9 mouse cellular contexts compared by ENCODE assay signal in the genomic region with DNA sequence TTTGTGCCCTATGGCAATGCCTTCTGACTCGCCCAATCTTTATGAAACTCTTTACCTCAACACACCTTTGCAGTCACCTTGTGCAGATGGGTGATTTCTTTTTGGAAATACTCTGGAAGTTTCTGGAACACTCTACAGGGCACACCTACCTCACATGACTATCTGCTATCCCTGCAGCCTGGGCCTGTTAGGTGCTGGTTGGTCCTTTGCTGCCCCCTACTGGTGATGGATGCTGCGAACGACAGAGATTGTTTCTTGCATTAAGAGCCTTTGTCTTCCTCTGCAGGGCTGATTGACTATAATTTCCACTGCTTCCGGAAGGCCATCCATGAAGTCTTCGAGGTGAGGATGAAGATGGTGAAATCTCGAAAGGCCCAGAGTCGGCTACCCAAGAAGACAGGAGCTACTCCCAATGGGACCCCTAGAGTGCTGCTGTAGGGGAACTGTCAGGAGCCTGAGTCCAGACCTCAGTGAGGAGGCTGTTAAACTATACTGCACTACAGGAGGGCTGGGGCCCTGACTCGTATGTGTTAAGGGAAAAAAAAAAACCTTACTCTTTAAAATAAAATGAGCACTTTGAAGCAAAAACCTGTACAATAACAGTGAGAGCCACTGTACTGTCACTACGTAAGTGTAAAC. TPM values are rescaled to one million over a fixed set of nuclear protein-coding genes. Genes with fewer than 3 reads are reported as not detected.
DNase-seq lines count a peak whose midpoint lies in the region; ATAC-seq and TF ChIP-seq lines count a peak whose summit lies in the region.
"Had no signal": no experiment of that assay in that cellular context is flagged by ENCODE, and none has a peak within 500 bp of the region (broad histone marks: within the 10 kb centered on the region; RNA-seq: fewer than 3 reads in every experiment).

No protein-coding gene starts in this region.

- no peak for TF ChIP-seq POLR2A in CH12.LX (IDR thresholded peaks at IDR 0.05; ENCODE audit: low read depth, low read length)

- H3K9me3 ChIP-seq in CH12.LX (replicated peaks; ENCODE audit: low read length) = no peaks in the 10 kb centered on the region
- H3K9me3 ChIP-seq in forebrain, embryonic 13.5 days (replicated peaks) = no peaks in the 10 kb centered on the region
- no peaks in the 10 kb centered on the region for H3K9me3 ChIP-seq in liver, postnatal 0 days (ENCODE audit: low read length)
- H3K9me3 ChIP-seq in neural tube, embryonic 15.5 days (replicated peaks) = no peaks in the 10 kb centered on the region

- no peaks in the 10 kb centered on the region for H3K27me3 ChIP-seq in CH12.LX (replicated peaks)
- H3K27me3 ChIP-seq in forebrain, embryonic 13.5 days = no peaks in the 10 kb centered on the region
- no peaks in the 10 kb centered on the region for H3K27me3 ChIP-seq in liver, postnatal 0 days (ENCODE audit: insufficient read depth, low read length)
- no peaks in the 10 kb centered on the region for H3K27me3 ChIP-seq in neural tube, embryonic 15.5 days (replicated peaks)

- peak; percentile 92 for TF ChIP-seq RAD21 in CH12.LX (IDR thresholded peaks at IDR 0.05; ENCODE audit: low read depth, low read length)

- peak; percentile 92 for ATAC-seq in forebrain, embryonic 13.5 days
- peak; percentile 68 for ATAC-seq in liver, postnatal 0 days
- ATAC-seq in neural tube, embryonic 15.5 days (ENCODE audit: low FRiP score) = peak; percentile 79; the same call in 1 of the 2 replicates

- peak; percentile 87 to 91 for TF ChIP-seq CTCF in CH12.LX (conservative IDR thresholded peaks at IDR 0.05 in 1 of 2, IDR thresholded peaks at IDR 0.05 in 1 of 2; ENCODE audit: low read depth in 2 of 2, low read length in 2 of 2)
- peak; percentile 99 for TF ChIP-seq CTCF in liver, postnatal 0 days (IDR thresholded peaks at IDR 0.05; ENCODE audit: low read depth)

- H3K4me3 ChIP-seq in CH12.LX (replicated peaks in 1 of 3; ENCODE audit: low read depth in 2 of 3, low read length in 2 of 3, poor library complexity in 1 of 3) = no peak overlapping the region
- no peak overlapping the region for H3K4me3 ChIP-seq in forebrain, embryonic 13.5 days
- no peak overlapping the region for H3K4me3 ChIP-seq in liver, postnatal 0 days (ENCODE audit: low read depth, low read length)
- H3K4me3 ChIP-seq in neural tube, embryonic 15.5 days (replicated peaks) = no peak overlapping the region
- H3K4me3 ChIP-seq: erythroblast, embryonic 14.5 days had no signal

- H3K4me1 ChIP-seq in CH12.LX (ENCODE audit: control insufficient read depth in 1 of 2, insufficient read depth in 2 of 2) = peaks cover 0 to 19% of the 10 kb centered on the region in 2 experiments; a peak in 2 of 4 replicates
- H3K4me1 ChIP-seq in forebrain, embryonic 13.5 days = no peaks in the 10 kb centered on the region
- H3K4me1 ChIP-seq in liver, postnatal 0 days (ENCODE audit: insufficient read depth) = no peaks in the 10 kb centered on the region
- no peaks in the 10 kb centered on the region for H3K4me1 ChIP-seq in neural tube, embryonic 15.5 days

- H3K4me2 ChIP-seq in CH12.LX (ENCODE audit: insufficient read depth, low read depth, poor library complexity, severe bottlenecking) = no peak overlapping the region
- H3K4me2 ChIP-seq in forebrain, embryonic 13.5 days = no peak overlapping the region
- no peak overlapping the region for H3K4me2 ChIP-seq in liver, postnatal 0 days (ENCODE audit: low read depth, low read length)
- H3K4me2 ChIP-seq in neural tube, embryonic 15.5 days = no peak overlapping the region

- DNase-seq in CH12.LX (ENCODE audit: extremely low read depth) = peak; percentile 87
- DNase-seq in c-Kit-positive CD71-positive TER-119-negative erythroid progenitor cells, embryonic 14.5 days (ENCODE audit: low read depth) = peak; percentile 80
- peak; percentile 64 for DNase-seq in heart, postnatal 25 days (ENCODE audit: low spot score)
- DNase-seq in large intestine, adult 2 months (ENCODE audit: low read depth, low spot score) = peak; percentile 73
- peak; percentile 90 for DNase-seq in liver, postnatal 0 days
- DNase-seq in testis, postnatal 10 days (ENCODE audit: low spot score) = peak; percentile 92

- no peak for TF ChIP-seq EP300 in CH12.LX (IDR thresholded peaks at IDR 0.05; ENCODE audit: low read length)
- no peak for TF ChIP-seq EP300 in liver, postnatal 0 days (IDR thresholded peaks at IDR 0.05; ENCODE audit: low read depth)

- WGBS in forebrain, embryonic 13.5 days = 54% methylated on average over 9 of the region's 9 CpGs
- 34% methylated on average over 9 of the region's 9 CpGs for WGBS in large intestine, adult 2 months
- 38% methylated on average over 9 of the region's 9 CpGs for WGBS in liver, postnatal 0 days (ENCODE audit: insufficient replicate concordance)
- 48% methylated on average over 9 of the region's 9 CpGs for WGBS in neural tube, embryonic 15.5 days

- in situ Hi-C loops in CH12.LX (cut with MboI; ENCODE audit: low pct_ligation_motif_present, low pct_unique_long_range_greater_than_20kb, low sequenced_read_pairs) = no loop called here

- no peak overlapping the region for H3K27ac ChIP-seq in CH12.LX (ENCODE audit: insufficient read depth, low read depth)
- no peak overlapping the region for H3K27ac ChIP-seq in forebrain, embryonic 13.5 days
- no peak overlapping the region for H3K27ac ChIP-seq in liver, postnatal 0 days (ENCODE audit: low read depth)
- H3K27ac ChIP-seq in neural tube, embryonic 15.5 days (replicated peaks) = no peak overlapping the region

- intact Hi-C loops in heart, postnatal 25 days (cut with DNase I) = loop anchor here (5.0 to 10.0 kb wide), 3 partner anchors 99 to 364 kb away; a partner anchor contains a TSS

- H3K36me3 ChIP-seq in CH12.LX (replicated peaks in 1 of 2; ENCODE audit: control insufficient read depth in 1 of 2, insufficient read depth in 1 of 2, low read length in 1 of 2) = no peaks in the 10 kb centered on the region
- peaks cover 30% of the 10 kb centered on the region for H3K36me3 ChIP-seq in forebrain, embryonic 13.5 days (ENCODE audit: poor library complexity, severe bottlenecking)
- no peaks in the 10 kb centered on the region for H3K36me3 ChIP-seq in liver, postnatal 0 days (replicated peaks; ENCODE audit: insufficient read depth, low read length)
- peaks cover 32% of the 10 kb centered on the region for H3K36me3 ChIP-seq in neural tube, embryonic 15.5 days

- dilution Hi-C loops in CH12.LX (cut with MboI; ENCODE audit: extremely low pct_ligation_motif_present, extremely low pct_unique_long_range_greater_than_20kb, low sequenced_read_pairs) = no loop called here

- H3K9ac ChIP-seq in CH12.LX (ENCODE audit: insufficient read depth, low read depth) = no peak overlapping the region
- H3K9ac ChIP-seq in forebrain, embryonic 13.5 days = no peak overlapping the region
- no peak overlapping the region for H3K9ac ChIP-seq in liver, postnatal 0 days (replicated peaks)
- no peak overlapping the region for H3K9ac ChIP-seq in neural tube, embryonic 15.5 days (replicated peaks)

- no peaks in the 10 kb centered on the region for H3K79me2 ChIP-seq in CH12.LX (replicated peaks; ENCODE audit: control insufficient read depth, extremely low read depth, insufficient read depth, poor library complexity, severe bottlenecking)

TF ChIP-seq in CH12.LX, 34 proteins besides CTCF, POLR2A, EP300 and RAD21 (continues in another document):
- peak; percentile 14; the same call in 1 of the 2 replicates for TF ChIP-seq USF1 (IDR thresholded peaks at IDR 0.05; ENCODE audit: low read depth, low read length)
- no peak for TF ChIP-seq ZMIZ1 (IDR thresholded peaks at IDR 0.05; ENCODE audit: low read depth, low read length)
- peak; percentile 76 for TF ChIP-seq BHLHE40 (IDR thresholded peaks at IDR 0.05; ENCODE audit: low read depth, low read length)
- no peak for TF ChIP-seq TBP (conservative IDR thresholded peaks at IDR 0.05; ENCODE audit: low read depth, low read length)
- no peak for TF ChIP-seq MAFK (IDR thresholded peaks at IDR 0.05; ENCODE audit: insufficient replicate concordance, low read length)
- no peak for TF ChIP-seq USF2 (conservative IDR thresholded peaks at IDR 0.05; ENCODE audit: low read depth, low read length)
- TF ChIP-seq NELFE (IDR thresholded peaks at IDR 0.05; ENCODE audit: low read depth, low read length) = no peak
- TF ChIP-seq HCFC1 (IDR thresholded peaks at IDR 0.05; ENCODE audit: low read depth, low read length) = no peak
- TF ChIP-seq GABPA (IDR thresholded peaks at IDR 0.05; ENCODE audit: insufficient replicate concordance, low read depth, low read length) = no peak
- TF ChIP-seq MXI1 (IDR thresholded peaks at IDR 0.05; ENCODE audit: low read depth, low read length) = no peak

RNA-seq across cellular contexts. Expression of a gene that starts 12.7 kb away (rescaled TPM):
- total RNA-seq in CH12.LX (2012; rRNA removed) = 64.3 and 70.0 TPM in 2 replicates
- 122 and 131 TPM in 2 replicates for total RNA-seq in CH12.LX (2014; rRNA removed)
- 93.0 and 103 TPM in 2 replicates for polyA plus RNA-seq in CH12.LX (2012; ENCODE audit: insufficient read length, low read depth)
- 46.5 and 47.2 TPM in 2 replicates for polyA plus RNA-seq in forebrain, embryonic 13.5 days (2015; fragmentation: Nextera tagmentation; extraction: Ambion mirVana)
- 10 to 100 TPM; 42.3 to 43.4 TPM for total RNA-seq in heart, postnatal 25 days (2021)
- polyA plus RNA-seq in large intestine, adult 2 months (2012; rRNA removed) = 17.4 and 24.9 TPM in 2 replicates
- polyA plus RNA-seq in liver, postnatal 0 days (2015; fragmentation: Nextera tagmentation; extraction: Ambion mirVana) = 22.4 and 23.2 TPM in 2 replicates
- polyA plus RNA-seq in neural tube, embryonic 15.5 days (2015; fragmentation: Nextera tagmentation; extraction: Ambion mirVana) = 71.9 and 77.3 TPM in 2 replicates

RNA-seq across cellular contexts. Expression of a gene that starts 35.6 kb away (rescaled TPM):
- total RNA-seq in CH12.LX (2012; rRNA removed) (0.76 and 1.4 TPM in 2 replicates), CH12.LX (2014; rRNA removed) (0.46 and 0.49 TPM in 2 replicates)
- 0.82 and 1.1 TPM in 2 replicates for polyA plus RNA-seq in CH12.LX (2012; ENCODE audit: insufficient read length, low read depth)
- polyA plus RNA-seq in forebrain, embryonic 13.5 days (2015; fragmentation: Nextera tagmentation; extraction: Ambion mirVana) = 22.7 and 23.9 TPM in 2 replicates
- total RNA-seq in heart, postnatal 25 days (2021) = 10 to 100 TPM; 75.9 to 79.1 TPM
- 5.8 and 19.0 TPM in 2 replicates for polyA plus RNA-seq in large intestine, adult 2 months (2012; rRNA removed)
- 1.7 and 1.8 TPM in 2 replicates for polyA plus RNA-seq in liver, postnatal 0 days (2015; fragmentation: Nextera tagmentation; extraction: Ambion mirVana)
- polyA plus RNA-seq in neural tube, embryonic 15.5 days (2015; fragmentation: Nextera tagmentation; extraction: Ambion mirVana) = 41.2 and 44.6 TPM in 2 replicates

RNA-seq across cellular contexts. Expression of a gene that starts 44.3 kb away (rescaled TPM):
- total RNA-seq in CH12.LX (2012; rRNA removed) (0.17 and 0.42 TPM in 2 replicates), CH12.LX (2014; rRNA removed) (not detected in 2 replicates)
- 0.31 and 0.59 TPM in 2 replicates for polyA plus RNA-seq in CH12.LX (2012; ENCODE audit: insufficient read length, low read depth)
- polyA plus RNA-seq in forebrain, embryonic 13.5 days (2015; fragmentation: Nextera tagmentation; extraction: Ambion mirVana) = 0.48 and 0.69 TPM in 2 replicates
- total RNA-seq in heart, postnatal 25 days (2021) = 1 to 10 TPM; 1.5 to 1.6 TPM
- polyA plus RNA-seq in large intestine, adult 2 months (2012; rRNA removed) = 0.53 and 1.2 TPM in 2 replicates
- polyA plus RNA-seq in liver, postnatal 0 days (2015; fragmentation: Nextera tagmentation; extraction: Ambion mirVana) = 0.06 TPM in 1 of 2 replicates, not detected in the other
- polyA plus RNA-seq in neural tube, embryonic 15.5 days (2015; fragmentation: Nextera tagmentation; extraction: Ambion mirVana) = 0.41 and 0.73 TPM in 2 replicates
- polyA plus RNA-seq: erythroblast, embryonic 14.5 days had no signal
